20 mouse cellular contexts compared by ENCODE assay signal in genomic region chr1:187809546-187809945, GRCm38 (mm10).
DNase-seq lines count a peak whose midpoint lies in the region; ATAC-seq and TF ChIP-seq lines count a peak whose summit lies in the region.
"Had no signal": no experiment of that assay in that cellular context is flagged by ENCODE, and none has a peak within 500 bp of the region (broad histone marks: within the 10 kb centered on the region; RNA-seq: fewer than 3 reads in every experiment).

No protein-coding gene starts in this region.

- TF ChIP-seq POLR2A in kidney, adult 2 months (IDR thresholded peaks at IDR 0.05; ENCODE audit: low read depth, low read length), result no peak
- no peak for TF ChIP-seq POLR2A in liver, adult 2 months (IDR thresholded peaks at IDR 0.05; ENCODE audit: extremely low read depth, insufficient read depth, low read length)

- 66% methylated on average over 3 of the region's 3 CpGs for WGBS in kidney, adult 2 months
- 47% methylated on average over 3 of the region's 3 CpGs for WGBS in liver, adult 2 months
- 70% methylated on average over 3 of the region's 3 CpGs for WGBS in liver, postnatal 0 days (ENCODE audit: insufficient replicate concordance)
- WGBS in heart, embryonic 12.5 days, result 66% methylated on average over 3 of the region's 3 CpGs

- no peaks in the 10 kb centered on the region for H3K36me3 ChIP-seq in kidney, adult 2 months (ENCODE audit: control insufficient read depth, insufficient read depth, low read length)
- no peaks in the 10 kb centered on the region for H3K36me3 ChIP-seq in liver, adult 2 months (ENCODE audit: control insufficient read depth, insufficient read depth, low read length)
- no peaks in the 10 kb centered on the region for H3K36me3 ChIP-seq in liver, postnatal 0 days (replicated peaks; ENCODE audit: insufficient read depth, low read length)
- no peaks in the 10 kb centered on the region for H3K36me3 ChIP-seq in heart, embryonic 12.5 days
- H3K36me3 ChIP-seq: embryonic facial prominence, embryonic 12.5 days; forebrain, embryonic 15.5 days; hindbrain, embryonic 15.5 days had no signal

- no peak overlapping the region for H3K27ac ChIP-seq in kidney, adult 2 months (ENCODE audit: insufficient read depth, low read depth, low read length)
- no peak overlapping the region for H3K27ac ChIP-seq in liver, adult 2 months (replicated peaks; ENCODE audit: insufficient read depth, low read depth, low read length)
- no peak overlapping the region for H3K27ac ChIP-seq in liver, postnatal 0 days (ENCODE audit: low read depth)
- H3K27ac ChIP-seq in heart, embryonic 12.5 days (ENCODE audit: poor library complexity, severe bottlenecking), result no peak overlapping the region
- H3K27ac ChIP-seq: embryonic facial prominence, embryonic 12.5 days; forebrain, embryonic 15.5 days; heart, adult 2 months; hindbrain, embryonic 15.5 days had no signal

- H3K4me3 ChIP-seq in kidney, adult 2 months (ENCODE audit: insufficient read depth, low read depth, low read length), result no peak overlapping the region
- no peak overlapping the region for H3K4me3 ChIP-seq in liver, adult 2 months (ENCODE audit: insufficient read depth, low read depth, low read length)
- no peak overlapping the region for H3K4me3 ChIP-seq in liver, postnatal 0 days (ENCODE audit: low read depth, low read length)
- H3K4me3 ChIP-seq in heart, embryonic 12.5 days, result no peak overlapping the region
- H3K4me3 ChIP-seq: embryonic facial prominence, embryonic 12.5 days; forebrain, embryonic 15.5 days; heart, adult 2 months; hindbrain, embryonic 15.5 days had no signal

- peak; percentile 35 for DNase-seq in kidney, adult 2 months
- DNase-seq in kidney, postnatal 4 days, result no peak
- peak; percentile 51 for DNase-seq in liver, adult 2 months (ENCODE audit: extremely low read depth, low read depth, low spot score)
- DNase-seq in liver, postnatal 0 days, result no peak
- DNase-seq in adrenal gland, postnatal 14 days, result peak; percentile 53
- no peak for DNase-seq in frontal cortex, postnatal 36 days (ENCODE audit: low spot score in 2 of 2)
- DNase-seq: cerebellum, adult 11-12 months; cerebellum, adult 9-10 months; cerebellum, postnatal 25 days; gastrocnemius, postnatal 10 days; heart, adult 2 months; heart, postnatal 36 days had no signal

- peaks cover 10% of the 10 kb centered on the region for H3K4me1 ChIP-seq in kidney, adult 2 months (ENCODE audit: control insufficient read depth, insufficient read depth, low read length)
- no peaks in the 10 kb centered on the region for H3K4me1 ChIP-seq in liver, adult 2 months (ENCODE audit: control insufficient read depth, insufficient read depth, low read length)
- H3K4me1 ChIP-seq in liver, postnatal 0 days (ENCODE audit: insufficient read depth), result no peaks in the 10 kb centered on the region
- H3K4me1 ChIP-seq in heart, embryonic 12.5 days (replicated peaks), result peaks cover 22% of the 10 kb centered on the region

- H3K9me3 ChIP-seq in liver, postnatal 0 days (ENCODE audit: low read length), result no peaks in the 10 kb centered on the region
- H3K9me3 ChIP-seq in heart, embryonic 12.5 days (replicated peaks), result no peaks in the 10 kb centered on the region
- H3K9me3 ChIP-seq: embryonic facial prominence, embryonic 12.5 days; forebrain, embryonic 15.5 days; hindbrain, embryonic 15.5 days had no signal

- TF ChIP-seq EP300 in liver, postnatal 0 days (IDR thresholded peaks at IDR 0.05; ENCODE audit: low read depth), result no peak

- H3K27me3 ChIP-seq in kidney, adult 2 months (replicated peaks; ENCODE audit: control insufficient read depth, insufficient read depth, low read length), result no peaks in the 10 kb centered on the region
- no peaks in the 10 kb centered on the region for H3K27me3 ChIP-seq in liver, adult 2 months (ENCODE audit: control insufficient read depth, insufficient read depth, low read length)
- no peaks in the 10 kb centered on the region for H3K27me3 ChIP-seq in liver, postnatal 0 days (ENCODE audit: insufficient read depth, low read length)
- no peaks in the 10 kb centered on the region for H3K27me3 ChIP-seq in heart, embryonic 12.5 days (replicated peaks)
- H3K27me3 ChIP-seq: CH12.LX; embryonic facial prominence, embryonic 12.5 days; Patski had no signal

- H3K4me2 ChIP-seq in liver, postnatal 0 days (ENCODE audit: low read depth, low read length), result no peak overlapping the region
- H3K4me2 ChIP-seq in heart, embryonic 12.5 days, result no peak overlapping the region
- H3K4me2 ChIP-seq: embryonic facial prominence, embryonic 12.5 days; forebrain, embryonic 15.5 days; heart, embryonic 11.5 days; hindbrain, embryonic 15.5 days had no signal

- no peaks in the 10 kb centered on the region for H3K79me2 ChIP-seq in liver, adult 2 months (ENCODE audit: control insufficient read depth, insufficient read depth, low read length)

- TF ChIP-seq CTCF in kidney, adult 2 months (conservative IDR thresholded peaks at IDR 0.05; ENCODE audit: insufficient read depth, insufficient read length, low read depth, low read length), result no peak
- TF ChIP-seq CTCF in liver, adult 2 months (IDR thresholded peaks at IDR 0.05; ENCODE audit: low read depth, low read length), result no peak
- TF ChIP-seq CTCF in liver, postnatal 0 days (IDR thresholded peaks at IDR 0.05; ENCODE audit: low read depth), result no peak

- H3K9ac ChIP-seq in liver, adult 2 months (ENCODE audit: low read depth, low read length), result no peak overlapping the region
- H3K9ac ChIP-seq in liver, postnatal 0 days (replicated peaks), result no peak overlapping the region
- no peak overlapping the region for H3K9ac ChIP-seq in heart, embryonic 12.5 days
- H3K9ac ChIP-seq: embryonic facial prominence, embryonic 12.5 days; forebrain, embryonic 15.5 days; hindbrain, embryonic 15.5 days had no signal

- ATAC-seq in liver, postnatal 0 days, result no peak
- ATAC-seq in heart, embryonic 12.5 days (ENCODE audit: insufficient number of reproducible peaks, low FRiP score), result no peak
- ATAC-seq: activated CD4-positive, CD25-positive, alpha-beta regulatory T cell, adult 4 months; forebrain, embryonic 15.5 days; Patski had no signal

Comparison
In these comparisons a context has a peak if more than half of its experiments do, and no peak if none do; other contexts are left out.
1. DNase-seq: peak in kidney, adult 2 months (single experiment), liver, adult 2 months (single experiment) and adrenal gland, postnatal 14 days (single experiment); none in kidney, postnatal 4 days (0 of 2), liver, postnatal 0 days (single experiment) and frontal cortex, postnatal 36 days (0 of 2).